Mouse (Mus musculus): ENCODE measurements at regions not wholly inside any gene's neighbourhood (a gene's known extent, or its start where the extent isn't known, plus 50 kb on each side); places are given as distances from the start of the nearest gene placed in this dataset.

- no peak for DNase-seq (ENCODE audit: low spot score)
Measured at GRCm38 (mm10) chr13:112070757-112071156, 217.5 kb upstream of the Ankrd55 start.

- DNase-seq (ENCODE audit: low spot score), result no peak
Measured at GRCm38 (mm10) chr13:112071209-112071955, 216.9 kb upstream of the Ankrd55 start.

DNA sequence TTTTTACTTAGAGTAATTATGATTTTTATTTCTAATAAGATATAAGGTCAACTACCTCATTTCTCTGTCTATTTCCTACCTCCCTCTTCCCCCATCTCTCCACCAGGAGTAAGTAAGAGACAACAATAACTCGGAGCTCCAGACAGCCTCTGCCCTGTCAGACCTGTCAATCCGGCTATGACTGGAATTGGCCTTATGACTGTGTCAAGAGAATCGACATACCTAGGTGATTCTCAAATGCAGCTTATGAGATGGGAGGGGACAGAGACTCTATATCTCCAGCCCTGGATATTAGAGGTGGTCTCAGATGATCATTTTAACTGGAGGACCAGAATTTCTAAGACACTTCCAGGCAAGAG is 216.3 kb upstream of the Ankrd55 start:
- DNase-seq (ENCODE audit: low spot score), result no peak

GRCm38 (mm10) chr13:112073519-112074406 is 214.5 kb upstream of the Ankrd55 start:
- DNase-seq (ENCODE audit: low spot score), result no peak

GRCm38 (mm10) chr13:112075847-112076479 is 212.3 kb upstream of the Ankrd55 start:
- DNase-seq (ENCODE audit: low spot score), result no peak

DNA sequence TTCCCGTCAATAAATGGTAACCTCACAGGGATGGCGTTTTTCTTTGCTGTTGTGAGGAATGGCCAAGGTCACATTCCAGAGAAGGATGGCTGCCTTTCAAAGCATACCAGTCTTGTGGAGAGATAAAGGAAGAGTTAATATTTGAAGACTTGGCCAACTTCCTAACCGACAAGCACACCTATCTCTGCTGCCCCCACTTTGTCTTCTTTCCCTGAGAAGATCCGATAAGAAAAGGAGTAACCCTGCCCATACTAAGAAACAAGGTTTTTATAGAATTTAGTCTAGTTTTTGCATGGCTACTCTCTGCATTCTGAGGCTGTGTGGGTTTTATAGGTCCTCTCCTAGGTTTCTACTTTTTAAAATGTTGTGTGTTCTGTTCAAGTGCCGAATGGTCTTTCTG is 210.2 kb upstream of the Ankrd55 start:
- no peak for DNase-seq (ENCODE audit: low spot score)

GRCm38 (mm10) chr13:112081935-112082334 is 206.3 kb upstream of the Ankrd55 start:
- no peak for DNase-seq (ENCODE audit: low spot score)

DNA sequence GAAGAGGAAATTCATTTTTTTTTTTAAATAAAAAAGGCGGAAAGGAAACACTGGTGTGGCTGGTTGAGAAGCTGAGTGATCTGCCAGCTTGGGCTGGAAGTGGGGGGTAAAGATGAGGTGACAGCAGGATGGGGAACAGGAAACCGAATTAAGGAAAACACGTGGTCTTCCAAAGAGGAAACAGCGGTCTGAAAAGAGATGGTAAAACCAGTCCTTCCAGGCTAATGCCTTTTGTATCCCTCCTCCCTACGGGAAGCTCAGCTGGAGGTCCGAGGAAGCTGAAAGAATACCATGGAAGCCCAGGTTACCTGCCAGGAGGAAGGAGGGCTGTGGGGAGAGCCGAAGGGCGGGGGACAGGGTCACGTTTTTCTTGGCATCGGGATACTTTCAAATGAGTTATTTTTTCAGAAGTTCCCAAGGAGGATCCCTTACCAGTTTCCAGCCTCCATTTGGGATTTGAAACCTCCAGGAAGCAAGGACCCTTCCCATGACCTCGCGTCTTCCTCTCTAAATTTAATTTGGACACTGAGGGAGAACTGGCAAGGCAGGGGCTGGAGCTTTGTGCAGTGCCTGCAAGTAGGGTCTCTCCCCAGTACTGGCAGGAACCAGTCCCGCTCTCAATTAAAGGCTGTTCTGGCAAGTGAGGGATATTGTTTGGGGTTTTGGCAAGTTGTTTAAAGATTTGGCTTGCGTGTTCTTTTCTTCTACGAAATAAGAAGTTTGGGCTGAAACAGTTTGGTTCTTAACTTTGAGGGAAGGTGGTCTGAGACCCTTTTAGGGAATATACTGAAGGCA is 203.6 kb upstream of the Ankrd55 start:
- DNase-seq (ENCODE audit: low spot score), result no peak

- no peak for DNase-seq (ENCODE audit: low spot score)
Measured at GRCm38 (mm10) chr13:112088312-112088771, 199.9 kb upstream of the Ankrd55 start.

GRCm38 (mm10) chr13:112090737-112091136 is 197.5 kb upstream of the Ankrd55 start:
- no peak for DNase-seq (ENCODE audit: low spot score)

DNA sequence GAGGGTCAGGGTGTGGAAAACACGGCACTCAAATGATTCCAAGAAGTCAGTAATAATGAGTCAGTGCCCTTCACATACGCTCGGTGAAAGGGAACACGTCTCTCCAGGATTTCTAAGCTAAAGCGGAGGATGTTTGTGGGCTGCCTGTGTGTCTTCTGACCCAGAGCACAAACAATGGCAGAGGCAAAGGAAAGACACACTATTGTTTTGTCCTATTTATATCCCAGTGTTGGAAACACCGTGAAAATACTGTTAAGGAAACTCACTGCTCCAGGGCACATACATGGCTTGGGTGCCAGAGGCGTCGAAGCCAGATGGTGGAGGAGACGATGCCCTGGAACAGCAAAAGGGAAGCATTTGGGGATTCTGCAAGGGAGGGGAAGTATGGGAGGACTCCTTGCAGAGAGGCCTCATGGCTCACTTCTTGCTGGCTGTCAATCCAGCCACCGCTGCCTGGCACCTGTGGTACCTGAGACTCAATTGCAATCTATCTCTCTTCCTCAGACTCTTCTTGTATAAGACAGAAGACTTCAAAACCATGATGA is 192.6 kb upstream of the Ankrd55 start:
- DNase-seq (ENCODE audit: low spot score), result no peak

DNA sequence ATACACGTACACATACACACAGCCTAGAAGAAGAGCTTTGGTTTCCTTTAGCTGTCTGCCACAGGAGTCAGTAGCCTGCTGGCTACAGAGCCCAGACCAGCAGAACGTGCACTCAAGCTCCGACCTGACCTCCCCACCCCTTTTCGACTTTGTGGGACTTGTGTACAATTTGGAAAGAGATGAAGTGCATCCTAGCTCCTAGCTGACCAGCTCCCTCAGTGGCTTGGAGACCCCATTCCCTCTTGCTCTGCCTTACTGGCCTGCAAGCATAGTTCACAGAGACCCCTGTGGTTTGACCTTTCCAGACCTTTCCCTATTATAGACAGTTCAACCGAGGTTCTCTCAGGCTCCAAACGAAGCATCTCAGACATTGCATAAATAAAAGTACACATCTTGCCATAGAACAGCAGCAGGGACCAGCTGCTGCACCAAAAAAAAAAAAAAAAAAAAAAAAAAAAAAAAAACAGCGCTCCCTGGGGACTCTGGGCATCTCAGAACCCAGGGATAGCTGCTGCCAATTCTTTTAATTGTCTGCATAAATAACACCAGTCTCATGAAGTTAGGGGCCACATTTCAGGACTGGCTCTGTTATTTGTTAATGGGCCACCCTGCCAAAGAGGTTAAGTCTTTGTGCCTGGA is 188.2 kb upstream of the Ankrd55 start:
- no peak for DNase-seq (ENCODE audit: low spot score)

DNA sequence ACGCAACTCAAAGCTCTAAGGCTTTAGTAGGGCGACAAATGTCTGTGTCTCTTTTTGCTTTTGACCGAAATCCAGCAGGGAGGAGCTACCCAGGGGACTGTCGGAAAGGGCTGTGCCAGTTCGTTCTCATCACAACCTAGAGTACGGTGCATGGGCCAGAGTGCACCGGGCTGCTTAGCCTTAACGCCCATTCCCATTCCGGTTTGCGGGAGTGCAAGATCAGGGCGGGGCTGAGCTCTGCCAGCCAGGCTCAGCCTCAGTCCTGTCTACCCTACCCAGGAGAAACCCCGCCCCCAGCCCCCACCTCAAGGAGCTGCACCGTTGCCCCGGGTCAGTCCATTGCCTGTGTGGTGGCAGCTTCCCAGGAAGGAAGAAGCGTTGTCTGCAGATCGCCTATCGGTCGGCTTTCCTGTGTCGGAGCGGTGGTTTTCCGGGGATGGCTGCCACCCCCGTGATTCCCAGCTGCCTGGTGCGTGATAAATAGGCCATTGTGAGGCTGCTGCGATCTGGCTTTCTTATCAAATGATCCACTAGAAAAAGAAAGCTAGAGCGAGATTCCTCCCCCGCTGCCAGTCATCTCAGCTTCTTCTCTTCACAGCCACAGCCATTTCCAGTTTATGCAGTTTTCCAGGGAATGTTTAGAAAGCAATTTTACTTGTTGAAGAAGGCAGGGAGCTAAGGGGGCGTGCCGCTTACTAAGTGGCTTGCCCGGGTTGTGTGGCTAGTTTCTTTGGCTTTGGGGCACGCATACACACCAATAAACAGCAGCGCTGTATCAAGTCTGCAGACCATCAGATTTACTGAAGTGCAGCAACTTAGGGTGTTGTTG is 187.4 kb upstream of the Ankrd55 start:
- no peak for DNase-seq (ENCODE audit: low spot score)

DNA sequence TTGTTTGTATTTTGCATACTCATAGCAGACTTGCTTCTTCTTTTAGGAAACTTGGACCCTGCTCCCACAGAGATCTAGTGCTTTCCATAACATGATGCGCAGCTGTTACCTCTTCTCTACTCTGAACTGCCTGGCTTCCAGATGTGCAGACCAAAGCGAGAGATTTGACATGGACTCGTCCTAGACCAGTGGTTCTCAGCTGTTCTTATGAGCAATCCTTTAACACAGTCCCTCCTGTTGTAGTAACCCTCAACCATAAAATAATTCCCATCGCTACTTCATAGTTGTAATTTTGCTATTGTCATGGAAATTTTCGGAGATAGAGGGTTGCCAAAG is 186.9 kb upstream of the Ankrd55 start:
- DNase-seq (ENCODE audit: low spot score), result no peak

- DNase-seq (ENCODE audit: low spot score), result no peak
Measured at GRCm38 (mm10) chr13:112105953-112106352, 182.3 kb upstream of the Ankrd55 start.

DNA sequence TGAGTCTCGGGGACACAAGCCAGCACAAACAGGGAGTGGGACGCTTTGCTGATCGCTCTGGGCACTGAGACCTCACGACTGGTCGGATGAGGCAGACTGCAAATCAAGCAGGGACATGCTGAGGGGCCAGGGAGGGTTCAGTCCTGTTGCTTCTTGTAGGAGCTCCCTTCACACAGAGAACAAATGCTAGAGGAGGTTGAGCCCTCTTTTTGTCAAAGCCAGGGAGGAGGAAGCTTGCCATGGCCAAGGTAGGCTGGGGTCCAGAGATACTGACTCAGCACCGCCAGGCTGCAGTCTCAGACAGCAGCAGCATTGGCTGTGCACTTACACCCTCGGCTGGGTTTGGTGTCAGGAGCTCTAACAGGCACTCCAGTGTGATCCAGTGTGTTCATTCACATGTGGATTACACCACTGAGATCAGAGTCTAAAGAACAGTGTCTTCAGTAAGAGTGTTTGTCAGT is 173.5 kb upstream of the Ankrd55 start:
- peak; percentile 38 for DNase-seq (ENCODE audit: low spot score)

- no peak for DNase-seq (ENCODE audit: low spot score)
Measured at GRCm38 (mm10) chr13:112116101-112116726, 172.0 kb upstream of the Ankrd55 start.

GRCm38 (mm10) chr13:112118564-112118963 is 169.7 kb upstream of the Ankrd55 start:
- DNase-seq (ENCODE audit: low spot score), result no peak

- DNase-seq (ENCODE audit: low spot score), result no peak
Measured at GRCm38 (mm10) chr13:112119611-112120041, 168.6 kb upstream of the Ankrd55 start.
